Mouse (Mus musculus): ENCODE results near the gene Naa16. TPM values are rescaled to one million over a fixed set of nuclear protein-coding genes. Genes with fewer than 3 reads are reported as not detected.
"Not testable (repeated sequence)": the region's sequence is repeated elsewhere in the genome, so short reads cannot be mapped to it uniquely, and the experiment has no call there.

Gene Naa16
- polyA plus RNA-seq (2014; fragmentation: Nextera tagmentation; extraction: Ambion mirVana) = 22.9 TPM in 2 replicates

DNA sequence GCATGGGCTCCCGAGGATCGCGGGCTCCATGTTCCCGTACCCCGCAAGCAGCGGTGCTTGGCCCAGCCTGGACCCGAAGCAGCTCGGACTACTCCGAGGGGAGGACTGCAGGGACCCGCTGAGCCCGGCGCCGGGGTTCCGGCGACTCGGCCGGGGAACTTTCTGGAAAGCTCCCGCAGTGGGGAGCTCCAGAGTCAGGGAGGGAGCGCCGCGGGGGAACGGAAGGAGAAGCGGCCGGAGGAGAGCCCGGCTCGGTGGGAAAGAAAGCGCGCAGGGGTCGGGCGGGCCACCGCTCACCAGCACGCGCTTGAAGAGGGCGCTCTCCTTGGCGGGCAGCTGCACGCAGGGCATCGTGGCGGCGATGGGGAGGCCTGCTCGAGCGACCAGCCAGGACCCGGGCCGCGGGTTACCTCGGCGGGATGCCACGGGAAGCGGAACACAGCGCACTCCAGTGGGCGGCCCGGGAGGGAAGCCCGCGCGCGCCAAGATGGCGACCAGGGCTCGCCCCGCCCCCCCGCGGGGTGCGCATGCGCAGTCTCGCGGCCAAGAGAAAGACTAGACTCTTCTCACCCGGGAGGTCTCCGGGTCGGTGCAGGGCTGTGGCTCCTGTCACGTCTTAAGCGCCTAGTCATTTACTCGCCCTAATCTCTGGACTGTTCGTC, at the start of gene Naa16:
TSS of gene Naa16 (minus strand) at position 514 of the 662 bp plus-strand sequence.
- no peaks in the 10 kb centered on the region for H3K27me3 ChIP-seq (replicated peaks; ENCODE audit: control insufficient read depth, insufficient read depth, low read length)
- H3K9ac ChIP-seq (ENCODE audit: low read length) = peak within 1 kb of the TSS; percentile 89
- peak within 1 kb of the TSS; percentile 76 for H3K4me2 ChIP-seq (ENCODE audit: low read length)
- H3K27ac ChIP-seq (ENCODE audit: low read depth, low read length) = peak within 1 kb of the TSS; percentile 97
- peaks cover 9% of the 10 kb centered on the region for H3K4me1 ChIP-seq (ENCODE audit: control insufficient read depth, insufficient read depth, low read length)
- H3K36me3 ChIP-seq (ENCODE audit: control insufficient read depth, insufficient read depth, low read length) = peaks cover 8% of the 10 kb centered on the region; the same call in 1 of the 2 replicates
- H3K4me3 ChIP-seq (ENCODE audit: low read depth, low read length) = peak within 1 kb of the TSS; percentile 74
- peak; percentile 97 for ATAC-seq
- peak; percentile 96 for DNase-seq (ENCODE audit: low spot score)
- under 1% methylated on average over 66 of the region's 71 CpGs for WGBS
- H3K9me3 ChIP-seq (replicated peaks; ENCODE audit: control insufficient read depth, low read length) = no peaks in the 10 kb centered on the region

DNA sequence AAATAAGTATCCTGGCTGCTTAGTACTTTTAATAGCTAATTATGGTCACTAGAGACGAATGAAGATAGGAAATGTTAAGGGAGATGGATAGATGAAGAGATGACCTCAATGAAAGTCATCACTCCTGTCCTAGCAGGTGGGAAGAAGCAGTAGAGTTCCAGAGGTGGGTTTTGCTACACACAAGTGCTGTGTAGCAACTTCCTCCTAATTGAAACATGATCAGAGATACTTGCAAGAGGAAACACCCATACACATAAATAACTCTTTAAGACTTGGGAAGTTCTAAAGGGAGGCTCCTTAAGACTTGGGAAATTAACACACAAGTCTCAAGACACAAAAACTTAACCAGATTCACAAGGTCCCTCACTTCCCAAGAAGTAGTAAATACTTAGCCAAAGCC, 43.5 kb upstream of the Naa16 start:
- no peaks in the 10 kb centered on the region for H3K36me3 ChIP-seq (ENCODE audit: control insufficient read depth, insufficient read depth, low read length)
- H3K9me3 ChIP-seq (replicated peaks; ENCODE audit: control insufficient read depth, low read length) = no peaks in the 10 kb centered on the region
- no peak overlapping the region for H3K4me3 ChIP-seq (ENCODE audit: low read depth, low read length)
- no peak for DNase-seq (ENCODE audit: low spot score)
- H3K27ac ChIP-seq (ENCODE audit: low read depth, low read length) = no peak overlapping the region
- ATAC-seq = no peak
- H3K4me2 ChIP-seq (ENCODE audit: low read length) = no peak overlapping the region
- no peaks in the 10 kb centered on the region for H3K4me1 ChIP-seq (ENCODE audit: control insufficient read depth, insufficient read depth, low read length)
- WGBS = 92% methylated on average over 1 of the region's 1 CpGs
- no peaks in the 10 kb centered on the region for H3K27me3 ChIP-seq (replicated peaks; ENCODE audit: control insufficient read depth, insufficient read depth, low read length)
- no peak overlapping the region for H3K9ac ChIP-seq (ENCODE audit: low read length)

DNA sequence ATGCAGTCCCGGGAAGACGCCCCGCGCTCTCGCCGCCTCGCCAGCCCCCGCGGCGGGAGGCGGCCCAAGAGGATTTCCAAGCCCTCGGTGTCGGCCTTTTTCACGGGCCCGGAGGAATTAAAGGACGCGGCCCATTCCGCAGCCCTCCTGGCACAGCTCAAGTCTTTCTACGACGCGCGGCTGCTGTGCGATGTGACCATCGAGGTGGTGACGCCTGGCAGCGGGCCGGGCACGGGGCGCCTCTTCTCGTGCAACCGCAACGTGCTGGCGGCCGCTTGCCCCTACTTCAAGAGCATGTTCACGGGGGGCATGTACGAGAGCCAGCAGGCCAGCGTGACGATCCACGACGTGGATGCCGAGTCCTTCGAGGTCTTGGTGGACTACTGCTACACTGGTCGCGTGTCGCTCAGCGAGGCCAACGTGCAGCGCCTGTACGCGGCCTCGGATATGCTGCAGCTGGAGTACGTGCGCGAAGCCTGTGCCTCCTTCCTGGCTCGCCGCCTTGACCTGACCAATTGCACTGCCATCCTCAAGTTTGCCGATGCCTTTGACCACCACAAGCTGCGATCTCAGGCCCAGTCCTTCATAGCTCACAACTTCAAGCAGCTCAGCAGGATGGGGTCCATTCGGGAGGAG, 36.3 kb upstream of the Naa16 start:
- ATAC-seq = peak; percentile 58
- 85% methylated on average over 4 of the region's 59 CpGs for WGBS
- H3K4me1 ChIP-seq (ENCODE audit: control insufficient read depth, insufficient read depth, low read length); H3K36me3 ChIP-seq (ENCODE audit: control insufficient read depth, insufficient read depth, low read length); H3K27me3 ChIP-seq (replicated peaks; ENCODE audit: control insufficient read depth, insufficient read depth, low read length); DNase-seq (ENCODE audit: low spot score); H3K9me3 ChIP-seq (replicated peaks; ENCODE audit: control insufficient read depth, low read length): not testable (repeated sequence)
- H3K4me3 ChIP-seq (ENCODE audit: low read depth, low read length) = peak overlapping the region; percentile 51
- H3K27ac ChIP-seq (ENCODE audit: low read depth, low read length) = peak overlapping the region; percentile 78; the same call in 1 of the 2 replicates
- peak overlapping the region; percentile 70 for H3K9ac ChIP-seq (ENCODE audit: low read length)
- peak overlapping the region; percentile 43 for H3K4me2 ChIP-seq (ENCODE audit: low read length)

DNA sequence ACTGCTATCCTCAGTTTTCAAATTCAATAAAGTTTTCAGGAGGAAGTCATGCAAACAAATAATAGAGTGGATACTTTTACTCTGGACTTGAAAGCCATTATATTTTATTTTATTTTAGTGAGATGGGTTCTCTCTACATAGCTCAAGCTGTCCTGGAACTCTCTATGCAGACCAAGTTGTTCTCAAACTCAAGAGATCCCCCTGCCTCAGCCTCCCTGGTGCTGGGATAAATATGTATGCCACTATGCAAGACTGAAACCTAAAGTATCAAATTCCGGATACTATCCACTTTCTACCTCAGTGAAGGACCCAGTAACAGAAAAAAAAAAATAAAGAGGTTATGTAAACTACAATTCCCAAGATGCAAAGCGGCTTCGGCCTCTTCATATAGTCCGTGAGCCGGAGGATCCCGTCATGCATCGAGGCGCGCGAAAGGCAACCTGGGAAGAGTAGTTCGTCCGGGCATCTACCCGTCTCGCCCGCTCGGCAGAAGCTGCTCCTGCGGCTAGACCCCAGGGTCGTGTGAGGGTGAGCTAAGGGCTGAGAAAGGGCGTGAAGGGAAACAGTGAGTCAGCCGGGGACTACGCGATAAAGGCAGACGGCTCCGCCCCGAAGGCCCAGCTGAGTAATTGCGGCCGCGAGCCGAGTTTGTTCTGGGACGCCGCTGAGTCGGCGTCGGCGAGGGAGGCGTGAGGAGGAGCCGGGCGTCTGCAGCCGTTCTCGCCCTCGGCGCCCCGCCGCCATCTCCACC, 35.6 kb upstream of the Naa16 start, which contains the start of gene Kbtbd7:
TSS of gene Kbtbd7 (plus strand) at position 533 of the 751 bp plus-strand sequence.
- peak within 1 kb of the TSS; percentile 70 for H3K9ac ChIP-seq (ENCODE audit: low read length)
- DNase-seq (ENCODE audit: low spot score) (peak; percentile 98), ATAC-seq (peak; percentile 100)
- under 1% methylated on average over 40 of the region's 44 CpGs for WGBS
- peaks cover 7% of the 10 kb centered on the region; the same call in 1 of the 2 replicates for H3K9me3 ChIP-seq (replicated peaks; ENCODE audit: control insufficient read depth, low read length)
- H3K4me1 ChIP-seq (ENCODE audit: control insufficient read depth, insufficient read depth, low read length) = no peaks in the 10 kb centered on the region
- peak within 1 kb of the TSS; percentile 51 for H3K4me3 ChIP-seq (ENCODE audit: low read depth, low read length)
- no peaks in the 10 kb centered on the region for H3K36me3 ChIP-seq (ENCODE audit: control insufficient read depth, insufficient read depth, low read length)
- H3K27me3 ChIP-seq (replicated peaks; ENCODE audit: control insufficient read depth, insufficient read depth, low read length) = no peaks in the 10 kb centered on the region
- H3K4me2 ChIP-seq (ENCODE audit: low read length) = peak within 1 kb of the TSS; percentile 43
- H3K27ac ChIP-seq (ENCODE audit: low read depth, low read length) = peak within 1 kb of the TSS; percentile 78

DNA sequence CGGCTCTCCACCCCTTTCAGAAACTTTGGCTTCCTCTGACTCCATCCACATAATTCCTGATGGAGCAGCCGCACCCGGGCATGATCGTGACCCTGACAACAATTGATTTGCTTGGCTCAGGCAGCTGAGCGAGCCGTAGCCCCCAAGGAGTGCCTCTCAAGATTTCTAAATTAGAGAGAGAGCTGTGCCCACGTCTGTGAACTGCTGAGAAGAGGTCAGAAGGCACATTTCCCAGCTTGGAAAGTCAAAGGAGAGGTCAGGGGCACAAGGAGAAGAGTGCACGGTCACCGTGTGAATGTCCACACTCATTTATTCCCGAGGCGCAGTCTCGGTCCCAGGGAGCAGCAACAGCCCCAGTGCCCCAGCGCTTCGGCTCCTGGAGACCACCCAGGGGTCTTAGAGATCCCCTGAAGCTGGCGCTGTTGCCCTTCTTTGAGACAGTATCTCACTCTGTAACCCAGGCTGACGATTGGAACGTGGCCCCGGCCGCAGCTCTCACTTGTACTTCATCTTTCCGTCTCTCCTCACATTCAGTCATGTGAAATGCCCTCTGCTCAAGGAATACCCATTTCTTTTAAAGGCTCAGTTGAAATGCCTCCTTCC, 29.6 kb upstream of the Naa16 start:
- ATAC-seq = 0 out of 2 replicates have a peak, but pooled peaks have one; percentile 29
- H3K36me3 ChIP-seq (ENCODE audit: control insufficient read depth, insufficient read depth, low read length) = peaks cover 8% of the 10 kb centered on the region; the same call in 1 of the 2 replicates
- H3K4me3 ChIP-seq (ENCODE audit: low read depth, low read length) = no peak overlapping the region
- 73% methylated on average over 20 of the region's 20 CpGs for WGBS
- no peak overlapping the region for H3K9ac ChIP-seq (ENCODE audit: low read length)
- no peaks in the 10 kb centered on the region for H3K27me3 ChIP-seq (replicated peaks; ENCODE audit: control insufficient read depth, insufficient read depth, low read length)
- H3K27ac ChIP-seq (ENCODE audit: low read depth, low read length) = no peak overlapping the region
- H3K4me2 ChIP-seq (ENCODE audit: low read length) = no peak overlapping the region
- H3K4me1 ChIP-seq (ENCODE audit: control insufficient read depth, insufficient read depth, low read length) = no peaks in the 10 kb centered on the region
- no peaks in the 10 kb centered on the region for H3K9me3 ChIP-seq (replicated peaks; ENCODE audit: control insufficient read depth, low read length)
- DNase-seq (ENCODE audit: low spot score) = no peak

DNA sequence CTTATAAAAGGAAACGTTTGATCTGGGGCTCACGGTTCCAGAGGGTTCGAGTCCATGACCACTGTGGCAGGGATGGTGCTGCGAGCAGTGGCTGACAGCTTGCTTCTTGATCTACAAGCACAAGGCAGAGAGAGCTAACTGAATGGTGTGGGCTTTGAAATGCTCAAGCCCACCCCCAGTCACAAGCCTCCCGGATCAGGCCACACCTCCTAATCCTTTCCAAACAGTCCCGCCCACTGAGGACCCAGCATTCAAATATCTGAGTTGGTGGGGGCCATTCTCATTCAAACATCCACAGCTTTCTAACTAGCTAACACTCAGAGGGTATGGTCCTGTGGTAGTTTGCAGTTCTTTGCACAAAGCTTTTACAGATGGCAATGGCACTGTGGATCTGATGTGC, 22.5 kb upstream of the Naa16 start:
- 85% methylated on average over 6 of the region's 6 CpGs for WGBS
- H3K27ac ChIP-seq (ENCODE audit: low read depth, low read length) = no peak overlapping the region

DNA sequence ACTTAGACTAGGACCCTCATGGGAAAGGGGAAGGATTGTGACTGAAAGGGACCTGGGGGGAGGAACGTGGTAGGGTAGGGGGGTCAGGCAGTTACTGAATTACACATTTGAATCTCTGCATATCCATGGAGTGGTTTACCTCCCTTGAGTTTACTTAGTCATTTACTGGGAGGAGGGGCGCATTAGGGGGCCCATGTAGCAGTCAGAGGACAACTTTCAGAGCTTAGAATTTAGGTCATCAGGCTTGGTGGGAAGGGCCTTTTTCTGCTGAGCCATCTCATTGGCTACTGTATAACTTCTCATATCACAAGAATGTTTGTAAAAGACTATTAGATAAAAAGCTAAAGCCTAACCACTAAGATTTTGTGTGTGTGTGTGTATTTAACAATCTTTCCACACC, 20.1 kb upstream of the Naa16 start:
- H3K27me3 ChIP-seq (replicated peaks; ENCODE audit: control insufficient read depth, insufficient read depth, low read length) = no peaks in the 10 kb centered on the region
- ATAC-seq (no peak), DNase-seq (ENCODE audit: low spot score) (no peak)
- H3K27ac ChIP-seq (ENCODE audit: low read depth, low read length) = no peak overlapping the region
- H3K4me1 ChIP-seq (ENCODE audit: control insufficient read depth, insufficient read depth, low read length) = no peaks in the 10 kb centered on the region
- WGBS = 78% methylated on average over 2 of the region's 2 CpGs
- no peaks in the 10 kb centered on the region for H3K9me3 ChIP-seq (replicated peaks; ENCODE audit: control insufficient read depth, low read length)
- H3K4me2 ChIP-seq (ENCODE audit: low read length) = no peak overlapping the region
- no peak overlapping the region for H3K4me3 ChIP-seq (ENCODE audit: low read depth, low read length)
- peaks cover 19% of the 10 kb centered on the region; the same call in 1 of the 2 replicates for H3K36me3 ChIP-seq (ENCODE audit: control insufficient read depth, insufficient read depth, low read length)
- H3K9ac ChIP-seq (ENCODE audit: low read length) = no peak overlapping the region

More for the DNA sequence above, 22.5 kb upstream of the Naa16 start:
- no peak for ATAC-seq
- no peaks in the 10 kb centered on the region for H3K9me3 ChIP-seq (replicated peaks; ENCODE audit: control insufficient read depth, low read length)
- no peaks in the 10 kb centered on the region for H3K4me1 ChIP-seq (ENCODE audit: control insufficient read depth, insufficient read depth, low read length)
- no peak overlapping the region for H3K9ac ChIP-seq (ENCODE audit: low read length)
- no peak overlapping the region for H3K4me3 ChIP-seq (ENCODE audit: low read depth, low read length)
- no peaks in the 10 kb centered on the region for H3K27me3 ChIP-seq (replicated peaks; ENCODE audit: control insufficient read depth, insufficient read depth, low read length)
- DNase-seq (ENCODE audit: low spot score) = no peak
- H3K4me2 ChIP-seq (ENCODE audit: low read length) = no peak overlapping the region
- H3K36me3 ChIP-seq (ENCODE audit: control insufficient read depth, insufficient read depth, low read length) = peaks cover 9% of the 10 kb centered on the region; the same call in 1 of the 2 replicates

DNA sequence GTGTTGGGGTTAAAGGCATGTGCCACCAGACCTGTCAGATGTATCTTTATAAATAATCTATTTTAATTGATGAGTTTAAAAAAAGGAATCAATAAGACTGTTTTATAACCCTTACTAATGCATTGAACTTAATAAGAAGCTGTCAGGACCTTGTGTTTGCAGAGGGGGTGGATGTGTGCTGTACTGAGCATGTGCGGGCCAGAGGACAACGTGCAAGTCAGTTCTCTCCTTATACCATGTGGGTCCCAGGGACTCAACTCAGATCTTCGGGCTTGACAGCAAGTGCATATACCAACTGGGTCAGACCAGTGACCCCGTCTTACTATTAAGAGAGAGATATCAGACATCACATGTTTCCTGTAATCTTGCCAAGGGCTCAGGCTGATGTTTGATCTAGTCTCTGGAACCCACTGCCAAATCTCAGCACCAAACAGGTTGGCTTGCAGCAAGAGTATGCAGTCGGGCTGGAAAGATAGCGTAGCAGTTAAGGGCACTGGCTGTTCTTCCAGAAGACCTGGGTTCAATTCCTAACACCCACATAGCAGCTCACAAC, 18.8 kb upstream of the Naa16 start:
- no peak for DNase-seq (ENCODE audit: low spot score)
- Histone ChIP-seq H3K9me3 (replicated peaks; ENCODE audit: control insufficient read depth, low read length) (no peaks in the 10 kb centered on the region), H3K4me1 (ENCODE audit: control insufficient read depth, insufficient read depth, low read length) (no peaks in the 10 kb centered on the region), H3K4me2 (ENCODE audit: low read length) (no peak overlapping the region), H3K9ac (ENCODE audit: low read length) (no peak overlapping the region), H3K27ac (ENCODE audit: low read depth, low read length) (no peak overlapping the region), H3K4me3 (ENCODE audit: low read depth, low read length) (no peak overlapping the region), H3K36me3 (ENCODE audit: control insufficient read depth, insufficient read depth, low read length) (peaks cover 19% of the 10 kb centered on the region; the same call in 1 of the 2 replicates), H3K27me3 (replicated peaks; ENCODE audit: control insufficient read depth, insufficient read depth, low read length) (no peaks in the 10 kb centered on the region)
- no peak for ATAC-seq
- 93% methylated on average over 6 of the region's 6 CpGs for WGBS
